Mouse (Mus musculus): ENCODE results near the gene Tlr3.

GRCm38 (mm10) chr8:45438899-45439535, 28.1 kb upstream of the Tlr3 start:
- TF ChIP-seq CTCF (IDR thresholded peaks at IDR 0.05; ENCODE audit: borderline replicate concordance, control insufficient read depth, extremely low read depth, insufficient read depth, low read length, poor library complexity) (no peak), POLR2A (IDR thresholded peaks at IDR 0.05; ENCODE audit: control insufficient read depth, extremely low read depth, insufficient read depth, low read length, poor library complexity) (no peak)
